ENCODE assay signal across 30 mouse cellular contexts in the genomic region with DNA sequence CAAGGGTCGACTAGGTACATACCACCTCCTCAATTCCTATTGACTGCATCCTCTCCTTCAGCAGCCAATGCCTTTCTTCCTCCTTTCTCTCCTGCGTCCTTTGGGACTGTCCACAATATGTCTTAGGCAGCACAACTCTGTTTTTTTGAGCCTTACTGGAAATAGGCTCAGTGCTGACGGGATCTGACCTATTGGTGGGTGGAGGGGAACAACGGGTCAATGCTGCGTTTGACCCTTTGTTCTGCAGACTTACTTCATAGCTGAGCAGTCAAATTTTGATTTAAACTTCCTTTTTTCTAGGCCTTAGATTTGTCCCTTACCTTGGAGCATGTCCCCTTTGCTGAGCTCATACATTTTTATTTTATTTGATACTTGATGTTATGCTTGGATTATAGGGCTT.
A peak's percentile ranks its signal among the peaks of the same experiment; 100 is the strongest.
DNase-seq lines count a peak whose midpoint lies in the region; ATAC-seq and TF ChIP-seq lines count a peak whose summit lies in the region.
"Had no signal": no experiment of that assay in that cellular context is flagged by ENCODE, and none has a peak within 500 bp of the region (broad histone marks: within the 10 kb centered on the region; RNA-seq: fewer than 3 reads in every experiment).

No protein-coding gene starts in this region.

- H3K9me3 ChIP-seq in liver, postnatal 0 days (ENCODE audit: low read length) = no peaks in the 10 kb centered on the region
- no peaks in the 10 kb centered on the region for H3K9me3 ChIP-seq in liver, embryonic 12.5 days (replicated peaks)
- no peaks in the 10 kb centered on the region for H3K9me3 ChIP-seq in kidney, postnatal 0 days (replicated peaks; ENCODE audit: low read length)
- H3K9me3 ChIP-seq: heart, embryonic 13.5 days; liver, embryonic 13.5 days; megakaryocyte, embryonic 14.5 days; midbrain, embryonic 12.5 days; neural tube, embryonic 12.5 days had no signal

- no peak overlapping the region for H3K27ac ChIP-seq in heart, adult 2 months
- H3K27ac ChIP-seq in liver, postnatal 0 days (ENCODE audit: low read depth) = no peak overlapping the region
- no peak overlapping the region for H3K27ac ChIP-seq in liver, embryonic 12.5 days
- H3K27ac ChIP-seq in kidney, postnatal 0 days = 0 out of 2 replicates have a peak overlapping the region, but pooled peaks have one; percentile 10
- H3K27ac ChIP-seq: heart, embryonic 13.5 days; liver, embryonic 13.5 days; midbrain, embryonic 12.5 days; neural tube, embryonic 12.5 days had no signal

- ATAC-seq in liver, postnatal 0 days = no peak
- no peak for ATAC-seq in liver, embryonic 12.5 days
- no peak for ATAC-seq in kidney, postnatal 0 days (replicated peaks; ENCODE audit: low FRiP score, low read depth)
- ATAC-seq: CD4-positive, CD25-positive, alpha-beta regulatory T cell, adult 4 months; forebrain, postnatal 0 days; hindbrain, embryonic 16.5 days had no signal

- no peak overlapping the region for H3K9ac ChIP-seq in heart, adult 2 months (ENCODE audit: low read depth, low read length)
- no peak overlapping the region for H3K9ac ChIP-seq in liver, postnatal 0 days (replicated peaks)
- no peak overlapping the region for H3K9ac ChIP-seq in liver, embryonic 12.5 days
- no peak overlapping the region for H3K9ac ChIP-seq in kidney, postnatal 0 days (ENCODE audit: low read depth, low read length)
- H3K9ac ChIP-seq: forebrain, postnatal 0 days; heart, embryonic 13.5 days; liver, embryonic 13.5 days; lung, embryonic 14.5 days; midbrain, embryonic 12.5 days; neural tube, embryonic 12.5 days had no signal

- TF ChIP-seq CTCF in heart, adult 2 months (IDR thresholded peaks at IDR 0.05) = no peak
- no peak for TF ChIP-seq CTCF in liver, postnatal 0 days (IDR thresholded peaks at IDR 0.05; ENCODE audit: low read depth)
- TF ChIP-seq CTCF in kidney, postnatal 0 days (IDR thresholded peaks at IDR 0.05; ENCODE audit: low read depth) = no peak

- no peaks in the 10 kb centered on the region for H3K79me2 ChIP-seq in heart, adult 2 months (replicated peaks; ENCODE audit: control insufficient read depth, insufficient read depth, low read length)

- H3K36me3 ChIP-seq in heart, adult 2 months (ENCODE audit: control insufficient read depth, insufficient read depth, low read length) = no peaks in the 10 kb centered on the region
- no peaks in the 10 kb centered on the region for H3K36me3 ChIP-seq in liver, postnatal 0 days (replicated peaks; ENCODE audit: insufficient read depth, low read length)
- no peaks in the 10 kb centered on the region for H3K36me3 ChIP-seq in liver, embryonic 12.5 days
- no peaks in the 10 kb centered on the region for H3K36me3 ChIP-seq in kidney, postnatal 0 days (ENCODE audit: insufficient read depth, low read length)
- H3K36me3 ChIP-seq: heart, embryonic 13.5 days; liver, embryonic 13.5 days; midbrain, embryonic 12.5 days; neural tube, embryonic 12.5 days had no signal

- no peak for TF ChIP-seq POLR2A in heart, adult 2 months (IDR thresholded peaks at IDR 0.05; ENCODE audit: insufficient read depth, low read depth, low read length)

- H3K4me1 ChIP-seq in heart, adult 2 months (ENCODE audit: control insufficient read depth, insufficient read depth, low read length) = no peaks in the 10 kb centered on the region; the same call in 1 of the 2 replicates
- H3K4me1 ChIP-seq in liver, postnatal 0 days (ENCODE audit: insufficient read depth) = no peaks in the 10 kb centered on the region
- H3K4me1 ChIP-seq in liver, embryonic 12.5 days = no peaks in the 10 kb centered on the region
- H3K4me1 ChIP-seq in kidney, postnatal 0 days (replicated peaks; ENCODE audit: insufficient read depth, low read length) = no peaks in the 10 kb centered on the region
- H3K4me1 ChIP-seq: liver, embryonic 13.5 days; midbrain, embryonic 12.5 days; neural tube, embryonic 12.5 days had no signal

- 71% methylated on average over 5 of the region's 5 CpGs for WGBS in heart, adult 2 months
- WGBS in liver, postnatal 0 days (ENCODE audit: insufficient replicate concordance) = 65% methylated on average over 5 of the region's 5 CpGs
- 60% methylated on average over 5 of the region's 5 CpGs for WGBS in liver, embryonic 12.5 days (ENCODE audit: insufficient replicate concordance)
- WGBS in kidney, postnatal 0 days = 59% methylated on average over 5 of the region's 5 CpGs

- intact Hi-C loops in heart, adult 2 months (cut with DNase I) = no loop called here
- intact Hi-C loops in heart, postnatal 10 days (cut with DNase I) = no loop called here

- peak in 1 of 2 experiments; percentile 25 for DNase-seq in heart, adult 2 months
- DNase-seq in heart, postnatal 10 days = no peak
- DNase-seq in liver, postnatal 0 days = no peak
- peak; percentile 71 for DNase-seq in kidney, postnatal 0 days (ENCODE audit: low spot score)
- peak; percentile 29 to 71 for DNase-seq in kidney, postnatal 36 days
- DNase-seq in adrenal gland, postnatal 25 days = no peak
- DNase-seq: adrenal gland, postnatal 14 days; cerebellum, adult 2 months; cerebellum, postnatal 14 days; forebrain, postnatal 0 days; gastrocnemius, postnatal 14 days; heart, postnatal 14 days; layer of hippocampus, postnatal 36 days; left cerebral cortex, postnatal 4 days; liver, embryonic 13.5 days; lung, embryonic 14.5 days; lung, postnatal 4 days; right cerebral cortex, adult 18-20 months; spleen, adult 18-20 months; thymus, adult 2 months; thymus, postnatal 36 days had no signal

- TF ChIP-seq EP300 in heart, adult 2 months (IDR thresholded peaks at IDR 0.05; ENCODE audit: insufficient read depth, low read depth, low read length) = 0 out of 2 replicates have a peak, but pooled peaks have one; percentile 27
- peak; percentile 78 for TF ChIP-seq EP300 in liver, postnatal 0 days (IDR thresholded peaks at IDR 0.05; ENCODE audit: low read depth)

- H3K4me3 ChIP-seq in heart, adult 2 months = no peak overlapping the region
- H3K4me3 ChIP-seq in liver, postnatal 0 days (ENCODE audit: low read depth, low read length) = no peak overlapping the region
- no peak overlapping the region for H3K4me3 ChIP-seq in liver, embryonic 12.5 days
- no peak overlapping the region for H3K4me3 ChIP-seq in kidney, postnatal 0 days (replicated peaks; ENCODE audit: low read depth, low read length)
- H3K4me3 ChIP-seq: erythroblast, embryonic 14.5 days; heart, embryonic 13.5 days; liver, embryonic 13.5 days; megakaryocyte, embryonic 14.5 days; midbrain, embryonic 12.5 days; myocyte; neural tube, embryonic 12.5 days had no signal

- H3K27me3 ChIP-seq in heart, adult 2 months (ENCODE audit: control insufficient read depth, insufficient read depth, low read length) = no peaks in the 10 kb centered on the region
- no peaks in the 10 kb centered on the region for H3K27me3 ChIP-seq in liver, postnatal 0 days (ENCODE audit: insufficient read depth, low read length)
- no peaks in the 10 kb centered on the region for H3K27me3 ChIP-seq in liver, embryonic 12.5 days (replicated peaks)
- H3K27me3 ChIP-seq in kidney, postnatal 0 days (ENCODE audit: insufficient read depth, low read length) = no peaks in the 10 kb centered on the region
- H3K27me3 ChIP-seq: liver, embryonic 13.5 days; megakaryocyte, embryonic 14.5 days; midbrain, embryonic 12.5 days; neural tube, embryonic 12.5 days had no signal

- H3K4me2 ChIP-seq in liver, postnatal 0 days (ENCODE audit: low read depth, low read length) = no peak overlapping the region
- H3K4me2 ChIP-seq in liver, embryonic 12.5 days = no peak overlapping the region
- H3K4me2 ChIP-seq in kidney, postnatal 0 days (ENCODE audit: low read length) = no peak overlapping the region
- H3K4me2 ChIP-seq: heart, embryonic 13.5 days; liver, embryonic 13.5 days; lung, embryonic 14.5 days; midbrain, embryonic 12.5 days; neural tube, embryonic 12.5 days had no signal

Comparison
In these comparisons a context has a peak if more than half of its experiments do, and no peak if none do; other contexts are left out.
1. DNase-seq: peak in kidney, postnatal 0 days (single experiment) and kidney, postnatal 36 days (2 of 2); none in heart, postnatal 10 days (0 of 2), liver, postnatal 0 days (single experiment) and adrenal gland, postnatal 25 days (single experiment).